Mouse (Mus musculus): ENCODE results near the gene Mkln1. TPM values are rescaled to one million over a fixed set of nuclear protein-coding genes. Genes with fewer than 3 reads are reported as not detected.

Gene Mkln1
- polyA plus RNA-seq, 1 experiment from 2014 or later = 227 TPM

GRCm38 (mm10) chr6:31478221-31478620, 79.7 kb downstream of the Mkln1 start:
- Histone ChIP-seq H3K9me3 (ENCODE audit: control insufficient read depth, low read length) (no peaks in the 10 kb centered on the region), H3K27ac (ENCODE audit: low read depth, low read length) (no peak overlapping the region), H3K4me2 (replicated peaks; ENCODE audit: low read depth, low read length) (no peak overlapping the region), H3K36me3 (ENCODE audit: control insufficient read depth, insufficient read depth, low read length) (no peaks in the 10 kb centered on the region; the same call in 1 of the 2 replicates), H3K27me3 (ENCODE audit: control insufficient read depth, insufficient read depth, low read length) (no peaks in the 10 kb centered on the region), H3K9ac (ENCODE audit: low read depth, low read length) (no peak overlapping the region), H3K4me1 (replicated peaks; ENCODE audit: control insufficient read depth, insufficient read depth, low read length) (no peaks in the 10 kb centered on the region), H3K4me3 (ENCODE audit: low read depth, low read length) (no peak overlapping the region)
- DNase-seq (ENCODE audit: low spot score) (no peak), ATAC-seq (ENCODE audit: low FRiP score) (no peak)
- WGBS = 71% methylated on average over 4 of the region's 4 CpGs

GRCm38 (mm10) chr6:31480008-31480407, 81.5 kb downstream of the Mkln1 start:
- Histone ChIP-seq H3K27me3 (ENCODE audit: control insufficient read depth, insufficient read depth, low read length) (no peaks in the 10 kb centered on the region), H3K4me1 (replicated peaks; ENCODE audit: control insufficient read depth, insufficient read depth, low read length) (no peaks in the 10 kb centered on the region), H3K36me3 (ENCODE audit: control insufficient read depth, insufficient read depth, low read length) (no peaks in the 10 kb centered on the region), H3K9me3 (ENCODE audit: control insufficient read depth, low read length) (no peaks in the 10 kb centered on the region), H3K9ac (ENCODE audit: low read depth, low read length) (no peak overlapping the region), H3K27ac (ENCODE audit: low read depth, low read length) (no peak overlapping the region), H3K4me3 (ENCODE audit: low read depth, low read length) (no peak overlapping the region), H3K4me2 (replicated peaks; ENCODE audit: low read depth, low read length) (no peak overlapping the region)
- 83% methylated on average over 4 of the region's 4 CpGs for WGBS
- ATAC-seq (ENCODE audit: low FRiP score) = no peak
- DNase-seq (ENCODE audit: low spot score) = no peak

- H3K27me3 ChIP-seq (ENCODE audit: control insufficient read depth, insufficient read depth, low read length) = no peaks in the 10 kb centered on the region
- 96% methylated on average over 2 of the region's 2 CpGs for WGBS
- H3K9ac ChIP-seq (ENCODE audit: low read depth, low read length) = no peak overlapping the region
- H3K9me3 ChIP-seq (ENCODE audit: control insufficient read depth, low read length) = no peaks in the 10 kb centered on the region
- H3K27ac ChIP-seq (ENCODE audit: low read depth, low read length) = no peak overlapping the region
- no peak overlapping the region for H3K4me3 ChIP-seq (ENCODE audit: low read depth, low read length)
- H3K4me1 ChIP-seq (replicated peaks; ENCODE audit: control insufficient read depth, insufficient read depth, low read length) = no peaks in the 10 kb centered on the region
- ATAC-seq (ENCODE audit: low FRiP score) (no peak), DNase-seq (ENCODE audit: low spot score) (no peak)
- no peak overlapping the region for H3K4me2 ChIP-seq (replicated peaks; ENCODE audit: low read depth, low read length)
- H3K36me3 ChIP-seq (ENCODE audit: control insufficient read depth, insufficient read depth, low read length) = no peaks in the 10 kb centered on the region
These were observed 88.1 kb downstream of the Mkln1 start for GRCm38 (mm10) chr6:31486601-31487000.

GRCm38 (mm10) chr6:31489950-31490349, 91.4 kb downstream of the Mkln1 start:
- H3K4me3 ChIP-seq (ENCODE audit: low read depth, low read length) = no peak overlapping the region
- ATAC-seq (ENCODE audit: low FRiP score) (no peak), DNase-seq (ENCODE audit: low spot score) (no peak)
- no peaks in the 10 kb centered on the region for H3K4me1 ChIP-seq (replicated peaks; ENCODE audit: control insufficient read depth, insufficient read depth, low read length)
- H3K4me2 ChIP-seq (replicated peaks; ENCODE audit: low read depth, low read length) = no peak overlapping the region
- H3K27me3 ChIP-seq (ENCODE audit: control insufficient read depth, insufficient read depth, low read length) = no peaks in the 10 kb centered on the region
- no peaks in the 10 kb centered on the region for H3K36me3 ChIP-seq (ENCODE audit: control insufficient read depth, insufficient read depth, low read length)
- no peak overlapping the region for H3K9ac ChIP-seq (ENCODE audit: low read depth, low read length)
- H3K27ac ChIP-seq (ENCODE audit: low read depth, low read length) = no peak overlapping the region
- H3K9me3 ChIP-seq (ENCODE audit: control insufficient read depth, low read length) = no peaks in the 10 kb centered on the region
- WGBS = 96% methylated on average over 7 of the region's 7 CpGs

DNA sequence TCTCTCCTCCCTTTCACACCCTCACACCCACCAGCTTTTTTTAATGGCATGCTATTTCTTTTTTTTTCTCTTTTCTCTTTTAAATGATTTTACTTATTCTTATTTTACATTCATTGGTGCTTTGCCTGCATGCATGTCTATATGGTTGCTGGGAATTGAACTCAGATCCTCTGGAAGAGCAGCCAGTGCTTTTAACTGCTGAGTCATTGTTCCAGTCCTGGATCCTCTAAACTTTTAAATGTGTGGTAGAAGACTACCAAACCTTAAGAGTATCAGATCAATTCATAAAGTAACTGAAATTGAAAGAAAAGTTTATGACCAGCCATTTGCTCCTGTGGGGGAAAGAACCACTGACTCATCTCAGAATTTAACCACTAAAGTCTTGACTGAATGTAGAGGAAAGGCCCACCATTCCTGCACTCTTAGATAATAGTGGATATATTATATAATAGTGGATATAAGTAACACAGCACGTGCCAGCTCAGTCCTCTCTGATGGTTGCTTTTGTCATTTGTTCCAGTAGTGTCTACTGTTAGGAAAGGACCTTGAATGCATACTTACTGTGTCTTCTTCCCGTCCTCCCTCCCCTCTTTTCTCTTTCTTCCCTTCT, 96.7 kb downstream of the Mkln1 start:
- H3K27ac ChIP-seq (ENCODE audit: low read depth, low read length) = no peak overlapping the region
- no peaks in the 10 kb centered on the region for H3K9me3 ChIP-seq (ENCODE audit: control insufficient read depth, low read length)
- no peaks in the 10 kb centered on the region for H3K4me1 ChIP-seq (replicated peaks; ENCODE audit: control insufficient read depth, insufficient read depth, low read length)
- no peaks in the 10 kb centered on the region for H3K27me3 ChIP-seq (ENCODE audit: control insufficient read depth, insufficient read depth, low read length)
- no peak for DNase-seq (ENCODE audit: low spot score)
- no peak overlapping the region for H3K4me3 ChIP-seq (ENCODE audit: low read depth, low read length)
- H3K9ac ChIP-seq (ENCODE audit: low read depth, low read length) = no peak overlapping the region
- WGBS = 83% methylated on average over 2 of the region's 2 CpGs
- ATAC-seq (ENCODE audit: low FRiP score) = no peak
- no peaks in the 10 kb centered on the region for H3K36me3 ChIP-seq (ENCODE audit: control insufficient read depth, insufficient read depth, low read length)
- H3K4me2 ChIP-seq (replicated peaks; ENCODE audit: low read depth, low read length) = no peak overlapping the region

DNA sequence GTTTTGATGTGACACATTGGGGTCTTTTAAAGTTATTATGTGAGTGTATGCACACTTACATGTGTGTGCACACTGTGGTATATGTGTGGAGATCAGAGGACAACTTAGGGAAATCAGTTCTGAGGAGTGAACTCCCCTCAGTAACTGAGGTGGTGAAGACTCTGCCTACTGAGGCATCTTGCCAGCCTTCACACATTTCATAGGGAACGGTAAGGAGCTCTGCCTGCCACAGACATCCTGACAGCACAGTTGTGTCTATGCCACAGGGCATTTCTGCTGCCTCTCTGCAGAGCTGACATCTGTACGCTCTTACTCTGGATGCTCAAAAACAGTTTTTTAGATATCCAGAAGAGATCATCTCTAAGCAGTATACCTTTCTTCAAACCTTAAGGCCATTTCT, 97.7 kb downstream of the Mkln1 start:
- Histone ChIP-seq H3K4me1 (replicated peaks; ENCODE audit: control insufficient read depth, insufficient read depth, low read length) (no peaks in the 10 kb centered on the region), H3K27ac (ENCODE audit: low read depth, low read length) (no peak overlapping the region), H3K4me2 (replicated peaks; ENCODE audit: low read depth, low read length) (no peak overlapping the region), H3K4me3 (ENCODE audit: low read depth, low read length) (no peak overlapping the region), H3K36me3 (ENCODE audit: control insufficient read depth, insufficient read depth, low read length) (no peaks in the 10 kb centered on the region), H3K9ac (ENCODE audit: low read depth, low read length) (no peak overlapping the region), H3K9me3 (ENCODE audit: control insufficient read depth, low read length) (no peaks in the 10 kb centered on the region), H3K27me3 (ENCODE audit: control insufficient read depth, insufficient read depth, low read length) (no peaks in the 10 kb centered on the region)
- DNase-seq (ENCODE audit: low spot score) = no peak
- ATAC-seq (ENCODE audit: low FRiP score) = no peak
- WGBS = 94% methylated on average over 2 of the region's 2 CpGs

DNA sequence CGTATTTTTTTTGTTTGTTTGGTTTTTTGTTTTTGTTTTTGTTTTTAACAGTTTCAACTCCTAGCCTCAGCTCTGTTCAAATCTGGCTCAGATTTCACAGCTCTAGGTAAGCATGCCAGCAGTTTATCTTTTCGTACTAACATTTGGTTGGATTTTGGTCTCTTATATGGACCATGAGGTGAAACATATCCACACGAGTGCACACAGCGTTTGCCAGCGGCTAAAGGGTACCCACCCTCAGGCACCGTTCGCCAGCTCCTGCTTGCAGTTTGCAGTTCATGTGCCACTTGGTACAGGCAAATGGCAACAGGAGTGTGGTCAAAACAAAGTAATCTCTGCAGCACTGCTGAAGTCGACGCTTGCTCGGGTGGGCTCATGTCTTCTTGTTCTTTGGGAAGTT, 101.3 kb downstream of the Mkln1 start:
- Histone ChIP-seq H3K4me3 (ENCODE audit: low read depth, low read length) (no peak overlapping the region), H3K4me1 (replicated peaks; ENCODE audit: control insufficient read depth, insufficient read depth, low read length) (no peaks in the 10 kb centered on the region), H3K36me3 (ENCODE audit: control insufficient read depth, insufficient read depth, low read length) (no peaks in the 10 kb centered on the region), H3K27ac (ENCODE audit: low read depth, low read length) (no peak overlapping the region), H3K27me3 (ENCODE audit: control insufficient read depth, insufficient read depth, low read length) (no peaks in the 10 kb centered on the region), H3K9me3 (ENCODE audit: control insufficient read depth, low read length) (no peaks in the 10 kb centered on the region), H3K9ac (ENCODE audit: low read depth, low read length) (no peak overlapping the region), H3K4me2 (replicated peaks; ENCODE audit: low read depth, low read length) (no peak overlapping the region)
- WGBS = 90% methylated on average over 10 of the region's 10 CpGs
- no peak for ATAC-seq (ENCODE audit: low FRiP score)
- no peak for DNase-seq (ENCODE audit: low spot score)

DNA sequence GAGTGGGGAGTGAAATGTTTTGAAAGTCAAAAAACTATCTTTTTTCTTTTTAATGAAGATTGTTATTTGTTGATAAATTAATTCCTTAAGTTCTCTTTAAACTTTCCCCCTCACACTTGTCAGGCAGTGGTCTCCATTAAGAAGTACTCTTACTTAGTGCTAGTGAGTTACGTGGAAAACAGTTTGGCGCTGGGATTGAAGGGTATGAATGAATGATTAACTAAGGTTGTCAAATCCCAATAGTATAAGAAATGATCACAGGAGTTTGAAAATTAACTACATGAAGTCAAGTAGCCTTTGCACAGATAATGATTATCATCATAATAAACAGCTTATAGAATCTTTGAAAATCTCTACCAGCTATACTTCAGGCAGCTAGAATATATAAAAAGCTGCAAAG, 101.7 kb downstream of the Mkln1 start:
- Histone ChIP-seq H3K4me1 (replicated peaks; ENCODE audit: control insufficient read depth, insufficient read depth, low read length) (no peaks in the 10 kb centered on the region), H3K27me3 (ENCODE audit: control insufficient read depth, insufficient read depth, low read length) (no peaks in the 10 kb centered on the region), H3K36me3 (ENCODE audit: control insufficient read depth, insufficient read depth, low read length) (no peaks in the 10 kb centered on the region), H3K9me3 (ENCODE audit: control insufficient read depth, low read length) (no peaks in the 10 kb centered on the region), H3K27ac (ENCODE audit: low read depth, low read length) (no peak overlapping the region), H3K4me2 (replicated peaks; ENCODE audit: low read depth, low read length) (no peak overlapping the region), H3K4me3 (ENCODE audit: low read depth, low read length) (no peak overlapping the region), H3K9ac (ENCODE audit: low read depth, low read length) (no peak overlapping the region)
- ATAC-seq (ENCODE audit: low FRiP score) (no peak), DNase-seq (ENCODE audit: low spot score) (no peak)
- WGBS = 82% methylated on average over 2 of the region's 2 CpGs

DNA sequence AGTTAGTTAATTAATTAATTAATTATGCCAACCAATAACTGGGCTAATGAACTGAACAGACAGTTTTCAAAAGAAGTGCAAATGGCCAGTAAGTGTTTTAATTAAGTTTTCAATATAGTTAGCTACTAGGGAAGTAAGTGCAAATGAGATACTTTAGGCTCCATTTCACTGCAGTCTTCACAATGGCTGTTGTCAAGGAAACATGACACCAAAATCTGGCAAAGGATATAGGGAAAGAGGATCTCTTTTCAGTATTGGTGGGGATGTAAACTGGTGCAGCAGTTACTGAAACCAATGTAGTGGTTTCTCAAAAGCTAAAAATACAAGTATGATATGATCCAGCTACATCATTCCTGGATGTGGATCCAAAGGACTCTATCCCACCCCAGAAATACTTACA, 102.2 kb downstream of the Mkln1 start:
- H3K9ac ChIP-seq (ENCODE audit: low read depth, low read length) = no peak overlapping the region
- no peaks in the 10 kb centered on the region for H3K9me3 ChIP-seq (ENCODE audit: control insufficient read depth, low read length)
- H3K27ac ChIP-seq (ENCODE audit: low read depth, low read length) = no peak overlapping the region
- no peaks in the 10 kb centered on the region for H3K27me3 ChIP-seq (ENCODE audit: control insufficient read depth, insufficient read depth, low read length)
- H3K4me2 ChIP-seq (replicated peaks; ENCODE audit: low read depth, low read length) = no peak overlapping the region
- H3K4me1 ChIP-seq (replicated peaks; ENCODE audit: control insufficient read depth, insufficient read depth, low read length) = no peaks in the 10 kb centered on the region
- no peaks in the 10 kb centered on the region for H3K36me3 ChIP-seq (ENCODE audit: control insufficient read depth, insufficient read depth, low read length)
- no peak overlapping the region for H3K4me3 ChIP-seq (ENCODE audit: low read depth, low read length)
- DNase-seq (ENCODE audit: low spot score) = no peak
- no peak for ATAC-seq (ENCODE audit: low FRiP score)

Data from hindbrain, embryonic 11.5 days (tissue).